19 mouse cellular contexts compared by ENCODE assay signal in the genomic region with DNA sequence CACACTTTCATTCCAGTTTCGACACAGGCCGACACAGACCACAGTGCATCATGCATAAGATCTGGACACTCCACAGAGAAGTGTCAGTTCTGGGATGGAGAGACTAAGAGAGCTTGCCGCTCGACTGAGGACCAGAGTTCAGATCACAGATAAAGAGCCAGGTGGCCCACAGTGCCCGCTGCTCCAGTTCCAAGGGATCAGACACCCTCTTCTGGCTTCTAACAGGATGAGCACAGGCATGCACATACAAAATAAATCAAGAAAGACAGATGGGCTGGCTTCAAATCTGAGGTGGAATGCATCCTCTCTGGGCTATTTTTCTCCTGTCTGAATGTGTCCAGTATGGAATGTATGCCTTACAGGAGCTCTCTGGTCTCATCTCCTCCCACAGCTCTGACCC.
"Had no signal": no experiment of that assay in that cellular context is flagged by ENCODE, and none has a peak within 500 bp of the region (broad histone marks: within the 10 kb centered on the region; RNA-seq: fewer than 3 reads in every experiment).

No protein-coding gene starts in this region.

- H3K4me2 ChIP-seq: limb, embryonic 12.5 days; limb, embryonic 15.5 days; liver, embryonic 11.5 days; lung, embryonic 14.5 days; midbrain, embryonic 13.5 days had no signal

- H3K36me3 ChIP-seq: limb, embryonic 12.5 days; limb, embryonic 15.5 days; midbrain, embryonic 10.5 days; midbrain, embryonic 13.5 days had no signal

- H3K4me3 ChIP-seq: left cerebral cortex, adult 2 months; limb, embryonic 12.5 days; limb, embryonic 15.5 days; megakaryocyte, embryonic 14.5 days; midbrain, embryonic 10.5 days; midbrain, embryonic 13.5 days; myocyte had no signal

- H3K9me3 ChIP-seq: limb, embryonic 15.5 days had no signal

- H3K9ac ChIP-seq: limb, embryonic 12.5 days; limb, embryonic 15.5 days; liver, embryonic 14.5 days; liver, postnatal 0 days; lung, embryonic 14.5 days; midbrain, embryonic 13.5 days had no signal

- ATAC-seq: liver, postnatal 0 days; lung, postnatal 0 days; midbrain, embryonic 13.5 days; midbrain, embryonic 16.5 days had no signal

- H3K4me1 ChIP-seq: midbrain, embryonic 13.5 days had no signal

- H3K27ac ChIP-seq: left cerebral cortex, adult 2 months; limb, embryonic 12.5 days; limb, embryonic 15.5 days; liver, embryonic 14.5 days; midbrain, embryonic 10.5 days; midbrain, embryonic 13.5 days had no signal

- DNase-seq: kidney, adult 9 months; layer of hippocampus, postnatal 36 days; left cerebral cortex, postnatal 4 days; liver, postnatal 0 days; lung, embryonic 14.5 days; thymus, adult 18-20 months; thymus, postnatal 14 days; thymus, postnatal 4 days had no signal

- H3K27me3 ChIP-seq: limb, embryonic 12.5 days; limb, embryonic 15.5 days; megakaryocyte, embryonic 14.5 days; midbrain, embryonic 13.5 days had no signal
